Mouse (Mus musculus): ENCODE data around the gene Pwp2. TPM values are rescaled to one million over a fixed set of nuclear protein-coding genes. Genes with fewer than 3 reads are reported as not detected.
A peak's percentile ranks its signal among the peaks of the same experiment; 100 is the strongest.
"Not testable (repeated sequence)": the region's sequence is repeated elsewhere in the genome, so short reads cannot be mapped to it uniquely, and the experiment has no call there.

The Pwp2 gene
- polyA plus RNA-seq, 1 experiment, result 8.2 TPM

- DNase-seq, result peak; percentile 14
- TF ChIP-seq POLR2A (IDR thresholded peaks at IDR 0.05; ENCODE audit: low read depth, low read length) (no peak), CTCF (conservative IDR thresholded peaks at IDR 0.05; ENCODE audit: insufficient read depth, insufficient read length, low read depth, low read length) (peak; percentile 49)
- Histone ChIP-seq H3K4me3 (ENCODE audit: insufficient read depth, low read depth, low read length) (no peak overlapping the region), H3K36me3 (ENCODE audit: control insufficient read depth, insufficient read depth, low read length) (no peaks in the 10 kb centered on the region; the same call in 1 of the 2 replicates), H3K4me1 (ENCODE audit: control insufficient read depth, insufficient read depth, low read length) (no peaks in the 10 kb centered on the region), H3K27ac (ENCODE audit: insufficient read depth, low read depth, low read length) (no peak overlapping the region), H3K27me3 (replicated peaks; ENCODE audit: control insufficient read depth, insufficient read depth, low read length) (no peaks in the 10 kb centered on the region)
- 65% methylated on average over 6 of the region's 6 CpGs for WGBS
Observed at GRCm38 (mm10) chr10:78211311-78211710, 26.4 kb upstream of the Pwp2 start.

- no peaks in the 10 kb centered on the region for H3K27me3 ChIP-seq (replicated peaks; ENCODE audit: control insufficient read depth, insufficient read depth, low read length)
- WGBS, result 91% methylated on average over 4 of the region's 4 CpGs
- H3K36me3 ChIP-seq (ENCODE audit: control insufficient read depth, insufficient read depth, low read length), result no peaks in the 10 kb centered on the region; the same call in 1 of the 2 replicates
- no peaks in the 10 kb centered on the region for H3K4me1 ChIP-seq (ENCODE audit: control insufficient read depth, insufficient read depth, low read length)
- H3K27ac ChIP-seq (ENCODE audit: insufficient read depth, low read depth, low read length), result no peak overlapping the region
- no peak for DNase-seq
- TF ChIP-seq CTCF (conservative IDR thresholded peaks at IDR 0.05; ENCODE audit: insufficient read depth, insufficient read length, low read depth, low read length) (no peak), POLR2A (IDR thresholded peaks at IDR 0.05; ENCODE audit: low read depth, low read length) (no peak)
- no peak overlapping the region for H3K4me3 ChIP-seq (ENCODE audit: insufficient read depth, low read depth, low read length)
Observed at GRCm38 (mm10) chr10:78201182-78201581, 16.2 kb upstream of the Pwp2 start.

GRCm38 (mm10) chr10:78192933-78193332 is 8.0 kb upstream of the Pwp2 start:
- no peaks in the 10 kb centered on the region for H3K27me3 ChIP-seq (replicated peaks; ENCODE audit: control insufficient read depth, insufficient read depth, low read length)
- H3K4me3 ChIP-seq (ENCODE audit: insufficient read depth, low read depth, low read length), result no peak overlapping the region
- 92% methylated on average over 5 of the region's 5 CpGs for WGBS
- H3K4me1 ChIP-seq (ENCODE audit: control insufficient read depth, insufficient read depth, low read length), result no peaks in the 10 kb centered on the region
- no peak for DNase-seq
- TF ChIP-seq POLR2A (IDR thresholded peaks at IDR 0.05; ENCODE audit: low read depth, low read length) (no peak), CTCF (conservative IDR thresholded peaks at IDR 0.05; ENCODE audit: insufficient read depth, insufficient read length, low read depth, low read length) (no peak)
- no peaks in the 10 kb centered on the region; the same call in 1 of the 2 replicates for H3K36me3 ChIP-seq (ENCODE audit: control insufficient read depth, insufficient read depth, low read length)
- no peak overlapping the region for H3K27ac ChIP-seq (ENCODE audit: insufficient read depth, low read depth, low read length)

- H3K27ac ChIP-seq (ENCODE audit: insufficient read depth, low read depth, low read length); DNase-seq; H3K36me3 ChIP-seq (ENCODE audit: control insufficient read depth, insufficient read depth, low read length); H3K4me1 ChIP-seq (ENCODE audit: control insufficient read depth, insufficient read depth, low read length); H3K27me3 ChIP-seq (replicated peaks; ENCODE audit: control insufficient read depth, insufficient read depth, low read length); H3K4me3 ChIP-seq (ENCODE audit: insufficient read depth, low read depth, low read length): not testable (repeated sequence)
- WGBS, result 84% methylated on average over 4 of the region's 4 CpGs
Observed at GRCm38 (mm10) chr10:78186076-78186475, 1.1 kb upstream of the Pwp2 start.

GRCm38 (mm10) chr10:78185381-78185725 is 404 bp upstream of the Pwp2 start:
- WGBS, result 7% methylated on average over 9 of the region's 9 CpGs
- Histone ChIP-seq H3K36me3 (ENCODE audit: control insufficient read depth, insufficient read depth, low read length) (no peaks in the 10 kb centered on the region), H3K4me3 (ENCODE audit: insufficient read depth, low read depth, low read length) (peak overlapping the region; percentile 37), H3K4me1 (ENCODE audit: control insufficient read depth, insufficient read depth, low read length) (peaks cover 4% of the 10 kb centered on the region; the same call in 1 of the 2 replicates), H3K27ac (ENCODE audit: insufficient read depth, low read depth, low read length) (peak overlapping the region; percentile 41; the same call in 1 of the 2 replicates), H3K27me3 (replicated peaks; ENCODE audit: control insufficient read depth, insufficient read depth, low read length) (no peaks in the 10 kb centered on the region)
- TF ChIP-seq CTCF (conservative IDR thresholded peaks at IDR 0.05; ENCODE audit: insufficient read depth, insufficient read length, low read depth, low read length) (no peak), POLR2A (IDR thresholded peaks at IDR 0.05; ENCODE audit: low read depth, low read length) (no peak)
- DNase-seq, result no peak

GRCm38 (mm10) chr10:78183577-78183976 is 1.4 kb downstream of the Pwp2 start:
- Histone ChIP-seq H3K27ac (ENCODE audit: insufficient read depth, low read depth, low read length) (no peak overlapping the region), H3K36me3 (ENCODE audit: control insufficient read depth, insufficient read depth, low read length) (no peaks in the 10 kb centered on the region), H3K4me3 (ENCODE audit: insufficient read depth, low read depth, low read length) (no peak overlapping the region), H3K4me1 (ENCODE audit: control insufficient read depth, insufficient read depth, low read length) (peaks cover 4% of the 10 kb centered on the region; the same call in 1 of the 2 replicates), H3K27me3 (replicated peaks; ENCODE audit: control insufficient read depth, insufficient read depth, low read length) (no peaks in the 10 kb centered on the region)
- TF ChIP-seq CTCF (conservative IDR thresholded peaks at IDR 0.05; ENCODE audit: insufficient read depth, insufficient read length, low read depth, low read length), result no peak
- TF ChIP-seq POLR2A (IDR thresholded peaks at IDR 0.05; ENCODE audit: low read depth, low read length), result no peak
- no peak for DNase-seq
- 78% methylated on average over 3 of the region's 3 CpGs for WGBS

GRCm38 (mm10) chr10:78182321-78182720 is 2.6 kb downstream of the Pwp2 start:
- Histone ChIP-seq H3K4me1 (ENCODE audit: control insufficient read depth, insufficient read depth, low read length) (peaks cover 4% of the 10 kb centered on the region; the same call in 1 of the 2 replicates), H3K4me3 (ENCODE audit: insufficient read depth, low read depth, low read length) (no peak overlapping the region), H3K27me3 (replicated peaks; ENCODE audit: control insufficient read depth, insufficient read depth, low read length) (no peaks in the 10 kb centered on the region), H3K27ac (ENCODE audit: insufficient read depth, low read depth, low read length) (no peak overlapping the region), H3K36me3 (ENCODE audit: control insufficient read depth, insufficient read depth, low read length) (no peaks in the 10 kb centered on the region)
- TF ChIP-seq POLR2A (IDR thresholded peaks at IDR 0.05; ENCODE audit: low read depth, low read length) (no peak), CTCF (conservative IDR thresholded peaks at IDR 0.05; ENCODE audit: insufficient read depth, insufficient read length, low read depth, low read length) (no peak)
- no peak for DNase-seq
- 95% methylated on average over 17 of the region's 17 CpGs for WGBS

- WGBS, result 94% methylated on average over 5 of the region's 5 CpGs
- TF ChIP-seq CTCF (conservative IDR thresholded peaks at IDR 0.05; ENCODE audit: insufficient read depth, insufficient read length, low read depth, low read length) (no peak), POLR2A (IDR thresholded peaks at IDR 0.05; ENCODE audit: low read depth, low read length) (no peak)
- no peak overlapping the region for H3K4me3 ChIP-seq (ENCODE audit: insufficient read depth, low read depth, low read length)
- no peaks in the 10 kb centered on the region for H3K36me3 ChIP-seq (ENCODE audit: control insufficient read depth, insufficient read depth, low read length)
- H3K27me3 ChIP-seq (replicated peaks; ENCODE audit: control insufficient read depth, insufficient read depth, low read length), result no peaks in the 10 kb centered on the region
- DNase-seq, result no peak
- H3K27ac ChIP-seq (ENCODE audit: insufficient read depth, low read depth, low read length), result no peak overlapping the region
- peaks cover 6% of the 10 kb centered on the region; the same call in 1 of the 2 replicates for H3K4me1 ChIP-seq (ENCODE audit: control insufficient read depth, insufficient read depth, low read length)
Observed at GRCm38 (mm10) chr10:78174474-78174873, 10.5 kb downstream of the Pwp2 start.

Data from kidney, adult 2 months (tissue).